Mouse (Mus musculus) cortical plate, adult 2 months (tissue): Measurements from ENCODE around the gene Slc39a11.

Experiments used
- CTCF ChIP-seq: fragments of 200-500 bp; IDR thresholded peaks from 2 replicates; pipeline ENCODE4 v1.5.1; 2011; ENCODE audit warnings: mild to moderate bottlenecking, control low read depth, low read length; ENCODE audit not compliant: insufficient read depth; ENCODE audit errors: extremely low read depth
- POLR2A ChIP-seq: fragments of 200-500 bp; IDR thresholded peaks from 2 replicates; pipeline ENCODE4 v1.6.1; 2011; ENCODE audit warnings: mild to moderate bottlenecking, low read length, control low read depth; ENCODE audit not compliant: insufficient read depth; ENCODE audit errors: extremely low read depth

- TF ChIP-seq CTCF, result 0 out of 2 replicates have a peak, but pooled peaks have one; percentile 22
- no peak for TF ChIP-seq POLR2A
Measured at GRCm38 (mm10) chr11:113376066-113376465, 273.8 kb downstream of the Slc39a11 start.
